Mouse (Mus musculus): ENCODE results near the gene Slc25a19.

Gene Slc25a19

DNA sequence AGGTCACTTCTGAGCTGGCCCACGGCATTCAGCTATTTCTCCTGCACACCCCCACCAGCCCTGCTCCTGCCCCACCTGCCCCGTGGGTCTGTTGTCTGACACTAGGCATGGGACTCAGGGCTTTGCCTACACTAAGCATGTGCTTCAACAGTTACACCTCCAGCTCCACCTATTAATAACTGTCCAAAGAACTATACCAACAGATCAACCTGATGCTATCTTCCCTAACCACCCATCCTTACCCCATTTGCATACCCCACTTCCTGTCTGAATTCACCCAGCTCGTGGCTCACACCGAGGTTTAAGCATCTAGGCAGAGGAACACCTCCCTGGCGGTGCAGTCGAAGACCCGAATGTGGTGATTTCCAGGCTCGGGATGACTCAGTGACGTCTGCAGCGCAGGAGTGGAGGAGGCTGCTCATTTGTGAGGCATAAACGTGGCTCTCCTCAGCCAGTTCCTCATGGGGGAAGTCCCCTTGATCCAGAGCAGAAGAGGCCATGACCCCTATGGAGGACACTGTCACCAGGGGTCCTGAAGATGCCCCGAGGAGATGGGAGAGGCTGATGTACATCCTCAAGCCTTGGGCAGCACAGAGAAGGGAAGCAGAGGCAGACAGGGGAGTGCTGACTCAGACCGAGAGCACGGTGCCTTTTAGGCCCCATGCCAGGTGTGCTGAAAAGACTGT, 13.0 kb upstream of the Slc25a19 start:
- no peak for DNase-seq (ENCODE audit: low spot score)

DNA sequence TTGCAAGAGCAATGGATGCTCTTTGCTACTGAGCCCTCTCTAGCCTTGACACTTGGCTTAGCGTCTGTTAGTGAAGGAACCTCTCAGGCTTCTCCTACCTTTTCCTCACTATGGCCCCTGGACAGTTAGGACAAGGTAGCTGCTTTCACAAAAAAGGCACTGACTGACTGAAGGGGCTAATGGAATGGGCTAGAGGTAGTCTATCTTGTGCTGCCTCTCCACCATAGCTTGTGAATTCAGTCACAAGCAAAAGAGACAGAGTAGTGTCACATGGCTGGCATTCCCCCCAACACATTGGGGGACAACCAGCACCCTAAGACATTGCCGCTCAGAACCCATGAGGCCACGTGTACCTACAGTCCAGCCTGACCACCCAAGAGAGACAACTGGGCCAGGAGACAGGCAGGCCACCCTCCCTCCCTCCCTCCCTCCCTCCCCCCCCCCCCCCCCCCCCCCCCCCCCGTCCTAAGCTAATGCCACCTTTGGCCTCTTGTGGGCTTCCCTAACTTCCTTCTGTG, 12.3 kb upstream of the Slc25a19 start:
- no peak for DNase-seq (ENCODE audit: low spot score)

- DNase-seq (ENCODE audit: low spot score), result no peak
These were observed 11.4 kb upstream of the Slc25a19 start for GRCm38 (mm10) chr11:115639540-115639939.

- DNase-seq (ENCODE audit: low spot score), result no peak
These were observed 10.7 kb upstream of the Slc25a19 start for GRCm38 (mm10) chr11:115638498-115639409.

- DNase-seq (ENCODE audit: low spot score), result no peak
These were observed 8.9 kb upstream of the Slc25a19 start for GRCm38 (mm10) chr11:115636960-115637359.

- no peak for DNase-seq (ENCODE audit: low spot score)
These were observed 7.4 kb upstream of the Slc25a19 start for GRCm38 (mm10) chr11:115635484-115635883.

- DNase-seq (ENCODE audit: low spot score), result no peak
These were observed 6.9 kb upstream of the Slc25a19 start for GRCm38 (mm10) chr11:115635041-115635440.

DNA sequence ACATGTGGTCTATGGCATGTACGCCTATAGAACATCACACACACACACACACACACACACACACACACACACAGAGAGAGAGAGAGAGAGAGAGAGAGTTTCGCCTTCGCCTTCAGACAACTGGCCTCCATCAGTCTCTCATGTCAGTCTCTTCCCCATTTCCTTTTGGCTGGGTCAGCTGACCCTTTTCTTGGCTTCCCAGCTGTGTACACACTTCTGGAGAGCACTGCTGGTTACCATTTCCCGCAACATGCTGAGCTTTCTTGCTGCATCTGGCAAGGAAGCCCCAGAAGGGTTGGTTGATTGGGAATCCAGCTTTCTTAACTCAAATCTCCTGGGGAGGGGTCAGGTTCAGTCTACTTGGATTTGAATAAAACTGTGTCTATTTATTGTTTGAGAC, 6.0 kb upstream of the Slc25a19 start:
- DNase-seq (ENCODE audit: low spot score), result no peak

- DNase-seq (ENCODE audit: low spot score), result no peak
These were observed 4.8 kb upstream of the Slc25a19 start for GRCm38 (mm10) chr11:115632862-115633261.

GRCm38 (mm10) chr11:115632247-115632646, 4.2 kb upstream of the Slc25a19 start:
- DNase-seq (ENCODE audit: low spot score), result no peak

- no peak for DNase-seq (ENCODE audit: low spot score)
These were observed 3.4 kb upstream of the Slc25a19 start for GRCm38 (mm10) chr11:115631505-115631890.

GRCm38 (mm10) chr11:115630532-115631504, 2.7 kb upstream of the Slc25a19 start:
- DNase-seq (ENCODE audit: low spot score), result no peak

DNA sequence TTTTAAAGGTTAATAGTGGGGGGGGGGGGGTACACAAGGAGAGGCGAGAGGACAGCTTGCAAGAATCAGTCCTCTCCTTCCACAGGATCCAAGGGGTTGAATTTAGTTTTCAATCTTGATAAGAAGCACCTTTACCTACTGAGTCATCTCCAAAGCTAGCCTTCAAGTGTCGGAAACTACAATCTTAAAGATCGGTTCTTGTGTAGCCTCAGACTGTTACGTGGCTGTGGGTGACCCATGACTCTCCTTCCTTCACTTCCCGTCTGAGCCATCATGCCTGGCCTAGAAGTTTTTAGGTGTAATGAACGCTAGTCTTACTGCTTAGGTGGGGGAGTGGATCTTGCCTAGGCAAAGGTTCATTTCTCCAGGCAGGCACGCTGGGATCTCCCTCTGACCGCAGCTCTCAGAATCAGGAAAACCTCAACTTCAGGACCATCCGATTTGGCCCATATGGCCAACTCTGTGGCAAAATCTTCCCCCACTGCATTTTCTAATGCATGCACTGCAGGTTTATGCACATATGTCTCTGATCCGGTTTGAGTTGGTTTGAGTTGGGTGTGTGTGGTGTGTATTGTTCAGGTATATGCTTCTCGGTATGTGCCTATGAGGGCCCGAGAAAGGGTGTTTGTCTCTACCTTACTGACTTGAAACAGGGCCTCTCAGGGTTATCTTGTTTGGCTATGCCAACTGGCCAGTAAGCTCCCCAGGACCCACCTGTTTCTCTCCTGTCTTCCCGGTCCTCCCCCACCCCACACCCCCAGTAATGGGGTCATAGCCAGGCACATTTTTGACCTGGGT, 1.8 kb upstream of the Slc25a19 start:
- no peak for DNase-seq (ENCODE audit: low spot score)

DNA sequence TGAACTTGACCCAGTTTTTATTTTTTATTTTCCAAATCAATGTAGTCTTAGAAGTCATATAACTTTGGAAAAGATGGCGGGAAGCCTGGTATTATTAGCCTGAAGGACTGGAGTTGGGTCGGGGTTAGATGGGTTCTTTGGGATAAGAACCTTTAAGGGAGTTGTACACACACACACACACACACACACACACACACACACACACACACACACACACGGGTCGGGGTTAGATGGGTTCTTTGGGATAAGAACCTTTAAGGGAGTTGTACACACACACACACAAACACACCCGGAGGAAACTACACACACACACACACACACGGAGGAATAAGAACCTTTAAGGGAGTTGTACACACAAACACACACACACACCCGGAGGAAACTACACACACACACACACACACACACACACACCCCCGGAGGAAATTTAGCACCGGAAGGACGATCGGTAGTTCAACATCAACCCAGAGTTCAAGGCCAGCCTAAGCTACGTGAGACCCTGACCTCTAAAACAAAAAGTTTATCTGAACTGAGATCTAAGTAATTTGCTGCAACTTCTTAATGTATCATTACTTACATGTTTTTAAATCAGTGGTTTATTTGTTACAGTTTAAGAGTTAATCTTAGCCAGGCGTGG, 488 bp upstream of the Slc25a19 start:
- DNase-seq (ENCODE audit: low spot score), result no peak

GRCm38 (mm10) chr11:115626824-115627616, 1.1 kb downstream of the Slc25a19 start:
- DNase-seq (ENCODE audit: low spot score), result no peak

DNA sequence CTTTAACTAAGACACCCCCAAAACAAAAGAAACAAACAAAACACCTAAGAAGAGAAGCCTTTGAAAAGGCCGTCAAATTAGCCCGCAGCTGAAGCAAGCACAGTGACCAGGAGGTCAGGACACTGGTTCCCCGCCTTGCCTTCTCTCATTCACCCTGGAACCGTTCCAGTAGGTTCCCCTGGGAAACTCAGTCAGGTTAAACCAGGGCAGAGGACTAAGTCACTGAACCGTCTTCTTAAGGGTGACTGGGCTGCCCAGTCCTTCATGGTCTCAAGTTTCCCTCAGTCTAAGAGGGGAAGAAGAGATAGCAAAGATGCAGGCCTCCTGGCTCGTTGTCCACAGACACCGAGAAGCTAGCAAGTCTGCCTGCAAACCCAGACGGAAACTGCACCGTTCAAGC, 2.2 kb downstream of the Slc25a19 start:
- no peak for DNase-seq (ENCODE audit: low spot score)

- no peak for DNase-seq (ENCODE audit: low spot score)
These were observed 4.5 kb downstream of the Slc25a19 start for GRCm38 (mm10) chr11:115623487-115624070.

DNA sequence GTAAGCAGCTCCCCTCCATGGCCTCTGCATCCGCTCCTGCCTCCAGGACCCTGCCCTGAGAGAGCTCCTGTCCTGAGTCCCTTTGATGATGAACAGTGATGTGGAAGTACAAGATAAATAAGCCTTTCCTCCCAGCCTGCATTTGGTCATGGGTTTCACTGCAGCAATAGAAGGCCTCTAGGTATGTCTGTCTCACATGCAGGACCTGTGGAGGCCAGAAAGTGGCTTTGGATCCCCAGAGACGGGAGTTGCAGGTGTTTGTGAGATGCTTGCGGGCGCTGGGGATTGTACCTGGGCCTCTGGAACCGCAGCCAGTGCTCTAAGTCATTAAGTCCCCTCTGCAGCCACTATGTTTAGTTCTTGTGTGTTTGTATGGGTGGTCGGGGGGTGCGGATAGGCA, 8.1 kb downstream of the Slc25a19 start:
- no peak for DNase-seq (ENCODE audit: low spot score)

Measured in left cerebral cortex, adult 11 months (tissue).